Mouse (Mus musculus) kidney, adult 2 months (tissue): ENCODE measurements around the gene Fhit. TPM values are rescaled to one million over a fixed set of nuclear protein-coding genes. Genes with fewer than 3 reads are reported as not detected.
A peak's percentile ranks its signal among the peaks of the same experiment; 100 is the strongest.

ENCODE experiments used
- DNase-seq: peaks from one replicate; pipeline ENCODE4 v3.0.0; 2021
- H3K27ac ChIP-seq: fragments of 200-500 bp; 2 replicates; pipeline ENCODE4 v1.5.1; 2012; ENCODE audit warnings: low read depth, low read length, control low read depth, inconsistent platforms; ENCODE audit not compliant: insufficient read depth
- H3K27me3 ChIP-seq: fragments of 200-500 bp; replicated peaks from 2 replicates; pipeline ENCODE4 v1.6.1; 2012; ENCODE audit warnings: mild to moderate bottlenecking, moderate library complexity, low read length, inconsistent platforms; ENCODE audit not compliant: control insufficient read depth, insufficient read depth
- H3K36me3 ChIP-seq: fragments of 200-500 bp; 2 replicates; pipeline ENCODE4 v1.6.1; 2012; ENCODE audit warnings: mild to moderate bottlenecking, moderate library complexity, low read length, inconsistent platforms; ENCODE audit not compliant: control insufficient read depth, insufficient read depth
- H3K4me1 ChIP-seq: fragments of 200-500 bp; 2 replicates; pipeline ENCODE4 v1.6.1; 2011; ENCODE audit warnings: low read length; ENCODE audit not compliant: control insufficient read depth, insufficient read depth
- H3K4me3 ChIP-seq: fragments of 200-500 bp; 2 replicates; pipeline ENCODE4 v1.5.1; 2011; ENCODE audit warnings: mild to moderate bottlenecking, low read depth, low read length, control low read depth; ENCODE audit not compliant: insufficient read depth
- CTCF ChIP-seq: fragments of 200-500 bp; conservative IDR thresholded peaks from 2 replicates; pipeline ENCODE4 v1.5.1; 2011; ENCODE audit warnings: low read depth, mild to moderate bottlenecking, control low read depth, low read length, moderate library complexity, mixed read lengths; ENCODE audit not compliant: insufficient read depth, insufficient read length
- POLR2A ChIP-seq: fragments of 200-500 bp; IDR thresholded peaks from one replicate; pipeline ENCODE4 v1.6.1; 2011; ENCODE audit warnings: low read depth, low read length, control low read depth
- WGBS: fragments of 180-500 bp; shearing (Covaris S2); methylation state at CpG from one replicate; pipeline ENCODE4 v1.1.7; 2018; 5-methylcytosine and 5-hydroxymethylcytosine counted together
- polyA plus RNA-seq: library from polyadenylated mRNA; depleted of rRNA; stranded (reverse); fragments of >200 nt; gene quantifications from 2 replicates; pipeline ENCODE4 v1.2.3, GENCODE M21; 2012

The Fhit gene
- polyA plus RNA-seq, 1 experiment = 21.3 TPM

GRCm38 (mm10) chr14:10480681-10481080 lies 681.2 kb downstream of the Fhit start:
- no peaks in the 10 kb centered on the region for H3K27me3 ChIP-seq
- H3K36me3 ChIP-seq = no peaks in the 10 kb centered on the region
- WGBS = 84% methylated on average over 1 of the region's 1 CpGs

GRCm38 (mm10) chr14:10453001-10453861 lies 708.6 kb downstream of the Fhit start:
- H3K27ac ChIP-seq = no peak overlapping the region
- no peaks in the 10 kb centered on the region for H3K27me3 ChIP-seq
- TF ChIP-seq POLR2A (no peak), CTCF (0 out of 2 replicates have a peak, but pooled peaks have one; percentile 1)
- H3K4me1 ChIP-seq = peaks cover 3% of the 10 kb centered on the region; the same call in 1 of the 2 replicates
- 5% methylated on average over 14 of the region's 14 CpGs for WGBS
- DNase-seq = peak; percentile 65
- H3K4me3 ChIP-seq = peak overlapping the region; percentile 36; the same call in 1 of the 2 replicates
- H3K36me3 ChIP-seq = no peaks in the 10 kb centered on the region

More at GRCm38 (mm10) chr14:10480681-10481080, 681.2 kb downstream of the Fhit start:
- no peak for DNase-seq
- Histone ChIP-seq H3K4me3 (no peak overlapping the region), H3K4me1 (no peaks in the 10 kb centered on the region), H3K27ac (no peak overlapping the region)
- no peak for TF ChIP-seq CTCF

GRCm38 (mm10) chr14:10452234-10452633 lies 709.6 kb downstream of the Fhit start:
- no peak for DNase-seq
- Histone ChIP-seq H3K27ac (no peak overlapping the region), H3K4me3 (no peak overlapping the region), H3K27me3 (no peaks in the 10 kb centered on the region), H3K4me1 (peaks cover 3% of the 10 kb centered on the region; the same call in 1 of the 2 replicates), H3K36me3 (no peaks in the 10 kb centered on the region)
- no peak for TF ChIP-seq CTCF
- WGBS = 68% methylated on average over 5 of the region's 5 CpGs

- no peak overlapping the region for H3K27ac ChIP-seq
- H3K4me3 ChIP-seq = no peak overlapping the region
- DNase-seq = no peak
- H3K36me3 ChIP-seq = no peaks in the 10 kb centered on the region
- no peak for TF ChIP-seq CTCF
- no peak for TF ChIP-seq POLR2A
- no peaks in the 10 kb centered on the region for H3K4me1 ChIP-seq
- H3K27me3 ChIP-seq = no peaks in the 10 kb centered on the region
Measured at GRCm38 (mm10) chr14:10445360-10445759, 716.5 kb downstream of the Fhit start.

GRCm38 (mm10) chr14:10439007-10439749 lies 722.7 kb downstream of the Fhit start:
- no peak overlapping the region for H3K27ac ChIP-seq
- no peak for DNase-seq
- H3K36me3 ChIP-seq = no peaks in the 10 kb centered on the region
- H3K4me1 ChIP-seq = no peaks in the 10 kb centered on the region
- H3K4me3 ChIP-seq = no peak overlapping the region
- no peak for TF ChIP-seq CTCF
- no peak for TF ChIP-seq POLR2A
- H3K27me3 ChIP-seq = no peaks in the 10 kb centered on the region
- WGBS = 91% methylated on average over 1 of the region's 1 CpGs

GRCm38 (mm10) chr14:10436193-10436592 lies 725.6 kb downstream of the Fhit start:
- Histone ChIP-seq H3K4me3 (no peak overlapping the region), H3K27me3 (no peaks in the 10 kb centered on the region), H3K36me3 (no peaks in the 10 kb centered on the region), H3K27ac (no peak overlapping the region), H3K4me1 (no peaks in the 10 kb centered on the region)
- TF ChIP-seq CTCF = no peak
- TF ChIP-seq POLR2A = no peak
- no peak for DNase-seq
- 100% methylated on average over 1 of the region's 1 CpGs for WGBS

GRCm38 (mm10) chr14:10432502-10432901 lies 729.3 kb downstream of the Fhit start:
- H3K4me1 ChIP-seq = no peaks in the 10 kb centered on the region

More at GRCm38 (mm10) chr14:10432502-10432901, 729.3 kb downstream of the Fhit start:
- no peaks in the 10 kb centered on the region for H3K27me3 ChIP-seq
- H3K27ac ChIP-seq = no peak overlapping the region
- DNase-seq = no peak
- TF ChIP-seq CTCF (no peak), POLR2A (no peak)
- 84% methylated on average over 2 of the region's 2 CpGs for WGBS
- no peak overlapping the region for H3K4me3 ChIP-seq
- no peaks in the 10 kb centered on the region for H3K36me3 ChIP-seq
